Mouse (Mus musculus) spleen, postnatal 36 days (tissue): ENCODE measurements around the gene Urm1.
A peak's percentile ranks its signal among the peaks of the same experiment; 100 is the strongest.
"Not testable (repeated sequence)": the region's sequence is repeated elsewhere in the genome, so short reads cannot be mapped to it uniquely, and the experiment has no call there.

Experiments used
- DNase-seq, 2 experiments: peaks; one replicate each; pipeline ENCODE4 v3.0.0; 2022; ENCODE audit warnings: low spot score in 2 of 2, mixed read lengths in 1 of 2

Gene Urm1

DNA sequence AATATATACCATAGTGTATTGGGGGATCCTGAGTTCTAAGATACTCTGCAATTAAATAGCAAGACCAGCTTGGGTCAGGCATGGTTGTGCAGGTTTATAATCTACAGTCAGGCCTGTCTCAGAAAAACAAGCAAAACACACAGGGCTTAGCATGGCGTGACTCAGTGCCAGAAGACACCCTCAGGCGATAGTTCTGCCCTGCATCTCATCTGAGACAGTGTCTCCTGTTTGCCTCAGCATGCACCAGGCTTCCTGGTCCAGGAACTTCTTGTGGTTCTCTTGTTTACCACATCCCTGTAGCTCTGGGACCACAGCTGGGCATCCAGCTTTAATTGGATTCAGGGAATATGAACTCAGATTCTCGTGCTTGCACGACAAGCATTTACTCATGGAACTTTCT is 45.2 kb downstream of the Urm1 start:
- DNase-seq, result no peak

DNA sequence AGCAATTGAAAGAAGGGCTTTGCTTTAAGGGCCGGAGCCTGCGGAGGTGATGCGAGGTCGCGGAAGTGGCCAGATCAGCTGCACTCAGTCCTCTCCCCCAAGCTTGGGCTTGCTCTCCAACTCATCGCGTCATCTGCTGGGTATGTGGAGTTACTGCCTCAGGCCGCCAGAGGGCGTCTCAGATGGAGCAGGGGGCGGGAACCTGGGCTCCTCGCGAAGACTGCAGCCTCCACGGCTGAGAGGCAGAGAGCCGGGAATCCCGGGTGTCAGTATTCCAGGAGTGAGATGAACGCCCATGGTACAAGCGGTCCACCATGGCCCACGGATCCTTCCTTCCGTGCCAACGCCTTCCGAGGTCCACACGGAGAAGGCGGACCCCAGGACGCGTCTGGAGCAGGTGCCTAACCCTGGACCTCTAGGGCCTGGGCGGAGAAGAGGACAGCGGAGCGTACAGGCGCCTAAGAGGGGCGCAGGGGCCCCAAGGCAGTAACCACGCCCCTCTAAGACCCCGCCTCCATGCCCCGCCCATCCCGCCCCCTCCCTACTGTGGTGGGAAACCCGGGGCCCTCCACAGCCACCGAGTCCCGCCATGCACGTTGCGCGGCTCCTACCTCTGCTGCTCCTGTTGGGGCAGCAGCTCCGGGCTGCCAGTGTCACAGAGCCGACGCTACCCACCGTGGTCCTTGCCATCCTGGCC is 49.2 kb downstream of the Urm1 start, which contains the start of gene Cercam:
Gene Cercam, plus strand, starts transcription at position 216 of the 697 bp plus-strand sequence.
- DNase-seq, result peak; percentile 77 to 83

DNA sequence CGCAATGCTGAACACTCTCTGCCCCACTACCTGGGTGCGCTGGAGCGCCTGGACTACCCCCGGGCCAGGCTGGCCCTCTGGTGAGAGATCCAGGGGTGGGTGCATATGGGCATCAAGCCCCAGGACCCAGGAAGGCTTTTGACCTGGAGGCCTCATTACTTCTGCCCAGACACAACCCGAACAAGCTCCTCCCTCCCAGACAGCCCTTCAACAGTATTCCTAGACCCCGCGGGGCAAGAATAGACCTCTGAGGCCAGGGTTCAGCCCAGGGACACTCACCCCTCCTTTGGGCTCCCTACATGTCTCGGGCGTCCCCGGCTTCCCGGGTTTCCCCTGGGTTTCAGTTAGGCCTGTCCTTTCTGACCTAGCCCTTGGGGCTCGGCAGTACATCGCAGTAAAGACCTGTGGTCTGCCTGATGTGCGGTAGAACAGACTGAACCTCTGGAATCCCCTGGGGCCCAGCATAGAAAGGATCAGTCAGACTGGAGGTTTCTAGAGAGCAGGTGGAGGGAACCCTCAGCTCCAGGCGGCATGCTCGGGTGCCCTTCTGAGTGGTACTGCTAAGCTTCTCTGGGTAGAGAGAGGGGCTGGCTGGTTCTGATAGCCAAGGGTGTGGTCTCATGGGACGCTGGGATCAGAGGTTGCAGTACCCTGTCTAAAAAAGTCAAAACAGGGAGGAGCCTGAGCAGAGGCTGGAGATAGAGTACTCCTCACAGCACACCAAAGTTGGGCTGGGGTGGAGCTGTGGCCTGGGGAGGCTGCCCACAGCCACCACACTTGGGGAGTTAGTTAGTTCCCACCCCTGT is 50.0 kb downstream of the Urm1 start:
- DNase-seq, result peak; percentile 66 to 78

DNA sequence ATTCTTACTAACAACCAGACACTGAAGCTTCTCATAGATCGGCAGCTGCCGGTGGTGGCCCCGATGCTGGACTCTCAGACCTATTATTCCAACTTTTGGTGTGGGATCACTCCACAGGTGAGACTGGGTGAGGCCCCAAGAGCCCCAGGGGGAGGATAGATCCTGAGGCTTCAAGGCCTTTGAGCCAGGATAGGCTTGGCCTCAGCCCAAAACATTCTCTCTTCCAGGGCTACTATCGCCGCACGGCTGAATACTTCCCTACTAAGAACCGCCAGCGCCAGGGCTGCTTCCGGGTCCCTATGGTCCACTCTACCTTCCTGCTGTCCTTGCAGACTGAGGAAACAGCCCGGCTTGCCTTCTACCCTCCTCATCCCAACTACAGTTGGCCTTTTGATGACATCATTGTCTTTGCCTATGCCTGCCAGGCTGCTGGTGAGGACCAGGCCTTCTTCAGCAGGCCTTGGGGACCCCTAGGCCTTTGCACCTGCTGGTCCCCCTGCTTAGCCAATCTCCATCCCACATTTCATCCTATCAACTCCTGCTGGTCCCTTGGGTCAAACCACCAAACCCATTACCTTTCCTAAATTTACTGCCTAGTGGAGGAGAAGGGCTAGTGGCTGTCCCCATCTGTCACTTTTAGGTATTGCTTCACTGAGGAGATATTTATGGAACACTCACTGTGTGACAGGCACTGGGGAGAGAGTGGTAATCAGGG is 52.9 kb downstream of the Urm1 start:
- no peak for DNase-seq

DNA sequence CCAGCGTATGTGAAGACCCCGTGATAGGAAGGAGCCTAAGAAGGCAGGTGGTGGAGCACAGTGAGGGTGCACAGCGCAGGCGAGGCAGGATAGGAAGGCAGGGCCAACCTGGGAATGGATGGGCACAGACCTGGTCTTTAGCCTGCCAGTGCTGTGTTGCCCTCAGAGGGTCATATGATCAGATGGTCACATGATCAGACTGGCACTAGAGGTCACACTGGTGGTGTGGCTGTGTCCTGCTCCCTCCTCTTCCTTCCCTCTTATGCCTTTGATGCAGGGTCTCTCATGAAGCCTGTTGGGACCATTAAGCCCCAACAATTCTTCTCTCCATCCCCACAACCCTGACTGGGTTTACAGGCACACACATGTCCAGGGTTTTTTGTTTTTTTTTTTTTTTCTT is 53.9 kb downstream of the Urm1 start:
- no peak for DNase-seq

DNA sequence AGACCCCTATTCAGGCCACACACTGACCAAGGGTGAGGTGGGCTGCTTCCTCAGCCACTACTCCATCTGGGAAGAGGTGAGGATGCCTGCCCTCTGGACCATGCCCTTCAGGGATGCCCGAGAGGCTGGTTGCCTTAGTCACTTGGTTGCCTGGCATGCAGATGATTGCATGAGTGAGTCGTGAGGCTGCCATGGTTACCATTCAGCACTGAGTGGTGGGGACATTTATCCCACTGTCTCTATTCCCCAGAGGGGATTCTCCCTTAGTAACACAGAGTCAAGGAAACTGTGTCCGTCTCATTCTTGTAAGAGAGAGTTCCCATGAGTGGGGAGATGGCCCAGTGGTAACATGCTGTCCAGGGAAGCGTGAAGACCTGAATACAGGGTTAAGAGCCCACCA is 58.2 kb downstream of the Urm1 start:
- no peak for DNase-seq

DNA sequence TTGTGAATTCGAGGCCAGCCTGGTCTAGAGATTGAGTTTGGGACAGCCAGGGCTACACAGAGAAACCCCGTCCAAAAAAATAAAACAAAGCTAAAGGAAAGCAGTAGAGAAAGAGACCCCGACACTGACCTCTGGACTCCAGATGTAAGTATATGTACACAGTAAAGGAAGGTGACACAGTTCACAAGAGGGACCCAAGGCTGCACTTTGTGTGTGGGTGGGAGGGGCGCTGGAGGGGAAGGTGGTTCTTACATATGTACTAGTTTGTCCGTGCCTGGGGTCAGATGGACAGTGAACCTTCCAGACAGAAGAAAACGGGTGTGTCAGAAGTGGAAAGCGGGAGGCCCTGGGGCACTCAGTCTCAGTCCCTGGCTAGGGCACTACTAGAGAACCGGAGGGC is 59.3 kb downstream of the Urm1 start:
- DNase-seq, result no peak

DNA sequence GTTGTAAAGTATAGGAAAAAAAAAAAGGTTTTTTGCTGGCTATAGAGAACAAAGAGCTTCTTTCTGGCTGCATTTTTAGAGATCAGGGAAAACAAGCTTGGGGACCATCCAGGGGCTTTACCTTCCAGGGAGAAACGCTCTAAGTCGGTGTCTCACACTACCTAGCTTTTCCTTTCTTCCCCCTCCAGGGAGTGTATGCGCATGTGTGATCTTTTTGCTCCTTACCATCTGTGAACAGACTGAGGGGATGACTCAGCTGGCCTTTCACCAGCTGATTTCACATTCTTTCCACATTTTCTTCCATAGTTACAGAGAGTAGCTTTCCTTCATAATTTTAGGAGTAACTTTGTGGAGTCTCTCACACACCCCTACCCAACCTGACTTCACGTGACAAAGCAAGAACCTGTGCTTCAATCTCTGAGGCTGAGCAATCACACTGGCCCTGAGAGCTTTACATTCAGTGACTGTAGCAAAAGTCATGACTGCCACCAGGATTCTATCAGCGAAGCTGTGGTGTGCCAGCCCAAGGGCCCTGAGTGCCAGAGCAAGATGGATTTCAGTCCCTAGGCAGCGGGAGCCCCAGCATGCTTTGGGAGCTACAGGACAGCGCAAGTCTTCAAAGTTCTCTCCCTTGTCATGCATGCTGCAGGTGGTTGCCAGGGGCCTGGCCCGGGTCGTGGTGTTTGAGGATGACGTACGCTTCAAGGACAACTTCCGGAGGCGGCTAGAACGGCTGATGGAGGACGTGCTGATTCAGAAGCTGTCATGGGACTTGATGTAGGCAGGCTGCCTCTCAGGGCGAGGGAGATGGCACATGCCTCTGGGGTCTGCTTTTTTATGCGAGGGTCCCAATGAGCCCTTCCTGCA is 60.3 kb downstream of the Urm1 start:
- no peak for DNase-seq

DNA sequence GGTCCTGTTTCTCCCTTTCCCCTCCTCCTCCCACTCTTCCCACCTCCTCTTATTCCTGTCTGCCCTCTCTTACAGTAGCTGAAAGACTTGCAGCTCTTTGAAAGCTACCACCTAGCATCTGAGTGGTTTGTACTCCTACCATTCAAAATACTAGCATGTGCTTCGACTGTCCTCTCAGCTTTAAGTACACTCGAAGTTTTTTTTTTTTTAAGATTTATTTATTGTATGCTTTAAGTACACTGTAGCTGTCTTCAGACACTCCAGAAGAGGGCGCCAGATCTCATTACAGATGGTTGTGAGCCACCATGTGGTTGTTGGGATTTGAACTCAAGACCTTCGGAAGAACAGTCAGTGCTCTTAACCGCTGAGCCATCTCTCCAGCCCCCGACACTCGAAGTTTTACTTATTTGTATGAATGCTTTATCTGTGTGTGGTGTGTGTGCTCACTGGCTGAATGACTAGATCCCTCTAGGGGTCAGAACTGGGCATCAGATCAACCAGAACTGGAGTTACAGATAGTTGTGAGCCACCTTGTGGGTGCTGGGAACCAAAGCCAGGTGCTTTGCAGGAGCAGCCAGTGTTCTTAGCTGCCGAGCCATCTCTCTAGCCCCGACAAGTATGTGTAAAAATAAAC is 66.9 kb downstream of the Urm1 start:
- DNase-seq, result not testable (repeated sequence)

DNA sequence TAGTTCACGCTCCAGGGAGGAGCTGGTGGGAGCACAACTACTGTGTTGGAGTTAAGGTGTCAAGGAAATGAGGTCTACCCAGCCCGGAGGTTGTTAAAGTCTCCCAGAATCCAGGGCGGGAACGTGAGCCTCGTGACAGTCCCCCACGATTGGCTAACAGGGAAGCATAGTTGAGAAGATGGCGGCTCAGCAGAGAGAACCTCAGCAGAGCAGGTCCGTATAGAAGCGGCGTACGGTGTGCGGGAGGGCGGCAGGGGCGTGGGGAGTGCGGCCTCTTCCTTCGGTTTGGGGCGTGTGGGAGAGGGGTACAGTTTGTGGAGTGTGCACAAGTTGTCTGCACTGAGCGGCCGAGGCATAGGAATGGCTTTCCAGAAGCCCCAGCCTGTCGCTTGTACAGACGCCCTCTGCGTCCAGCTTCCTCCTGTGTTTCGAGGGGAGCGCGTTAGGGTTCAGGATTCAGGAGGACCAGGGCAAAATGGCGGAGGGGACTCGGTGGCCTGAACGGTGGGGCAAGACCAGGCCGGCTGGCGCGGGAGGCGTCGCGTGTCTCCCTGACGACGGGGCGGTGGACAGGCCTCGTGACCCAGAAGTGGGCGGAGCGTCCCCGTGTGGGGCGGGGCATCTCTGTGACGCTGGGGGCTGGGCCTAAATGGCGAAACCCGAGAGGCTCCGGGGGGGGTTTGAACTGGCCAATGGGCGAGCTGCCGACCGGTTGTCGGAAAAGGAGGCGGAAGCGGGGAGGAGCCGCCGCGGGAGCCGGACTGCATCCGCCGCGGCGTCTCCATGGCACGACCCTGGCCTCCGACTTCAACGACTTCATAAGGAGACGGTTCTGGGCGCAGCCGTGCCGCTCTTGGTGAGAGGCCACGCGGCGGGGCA is 69.4 kb downstream of the Urm1 start, which contains the start of gene Odf2:
Gene Odf2, plus strand, starts transcription at position 156 of the 879 bp plus-strand sequence.
- peak; percentile 100 for DNase-seq

DNA sequence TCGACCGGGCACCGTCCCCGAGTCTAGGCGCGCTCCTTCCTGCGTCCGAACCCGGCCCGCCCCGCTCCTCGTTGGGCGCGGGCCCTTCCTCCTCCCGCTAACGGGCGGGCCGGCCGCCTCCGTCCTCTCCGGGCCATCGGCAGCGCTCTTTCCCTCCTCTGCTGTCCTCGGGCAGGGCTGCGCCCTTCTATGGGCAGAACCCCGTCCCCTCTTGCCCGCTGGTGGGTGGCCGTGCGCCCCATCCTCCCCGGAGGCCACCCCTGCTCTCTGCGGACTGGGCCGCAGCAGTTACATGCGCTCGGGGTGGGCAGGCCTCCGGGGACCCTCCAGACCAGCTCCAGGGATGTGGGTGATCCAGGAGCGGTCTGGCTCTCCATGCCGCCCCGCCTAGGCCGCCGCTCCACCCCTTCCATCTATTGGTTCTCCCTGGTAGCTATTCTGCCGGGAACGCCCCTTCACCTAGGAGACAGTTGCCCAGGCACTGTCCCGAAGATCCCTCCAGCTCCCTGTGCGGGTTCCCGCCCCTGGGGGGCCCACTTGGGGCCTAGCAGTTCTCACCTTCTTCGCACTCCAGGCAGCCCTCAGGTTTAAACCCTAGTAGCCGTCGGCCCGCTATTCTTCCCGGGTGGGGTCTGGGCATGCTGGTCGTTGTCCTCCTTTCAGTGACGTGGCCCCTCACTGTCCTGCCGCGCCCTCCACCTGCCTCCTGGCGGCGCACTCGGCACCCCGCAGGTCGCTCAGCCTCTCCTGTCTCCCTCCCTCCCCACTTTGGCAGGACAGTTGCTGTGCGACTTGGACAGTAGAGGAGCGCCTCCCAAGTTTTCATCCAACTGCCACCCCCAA is 70.3 kb downstream of the Urm1 start:
- peak; percentile 76 to 84 for DNase-seq

DNA sequence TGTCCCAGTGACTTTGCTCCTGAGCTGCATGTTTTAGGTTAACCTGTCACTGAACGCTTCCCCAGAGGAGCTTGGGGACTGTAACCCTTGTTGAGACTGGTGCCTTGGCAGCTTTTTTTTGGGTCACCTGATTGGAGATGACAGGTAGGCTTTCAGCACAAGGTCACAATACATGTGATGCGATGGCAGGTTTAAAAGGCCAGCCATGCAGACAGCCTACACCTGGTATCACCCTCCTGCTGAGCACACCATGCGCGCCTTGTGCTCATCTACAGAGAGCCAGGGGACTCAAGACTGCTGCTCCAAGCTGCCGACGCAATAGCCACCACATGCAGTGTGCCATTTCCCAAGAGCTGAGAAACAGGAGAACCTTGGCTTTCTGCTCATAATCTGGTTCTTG is 71.9 kb downstream of the Urm1 start:
- DNase-seq, result no peak
